Mouse (Mus musculus) G1E (cell line): ENCODE results near the gene Shank3.

Experiments
- CTCF ChIP-seq: IDR thresholded peaks from 2 replicates; pipeline ENCODE4 v1.5.1; 2012; ENCODE audit warnings: low read depth, low read length, inconsistent platforms, mixed read lengths
- GATA1 ChIP-seq: IDR thresholded peaks from 2 replicates; pipeline ENCODE4 v1.6.1; 2012; ENCODE audit warnings: borderline replicate concordance, low read length, inconsistent platforms, mixed read lengths
- TAL1 ChIP-seq: conservative IDR thresholded peaks from 2 replicates; pipeline ENCODE4 v1.6.1; 2012; ENCODE audit warnings: low read depth, low read length, inconsistent platforms, mixed read lengths

GRCm38 (mm10) chr15:89488611-89489117, 10.8 kb upstream of the Shank3 start:
- TF ChIP-seq CTCF (no peak), TAL1 (no peak), GATA1 (no peak)
